Mouse (Mus musculus): ENCODE results near the gene Gm30302. TPM values are rescaled to one million over a fixed set of nuclear protein-coding genes. Genes with fewer than 3 reads are reported as not detected.

The Gm30302 gene
- total RNA-seq, 2 experiments from 2014 or later, result 0.10 to 0.49 TPM

DNA sequence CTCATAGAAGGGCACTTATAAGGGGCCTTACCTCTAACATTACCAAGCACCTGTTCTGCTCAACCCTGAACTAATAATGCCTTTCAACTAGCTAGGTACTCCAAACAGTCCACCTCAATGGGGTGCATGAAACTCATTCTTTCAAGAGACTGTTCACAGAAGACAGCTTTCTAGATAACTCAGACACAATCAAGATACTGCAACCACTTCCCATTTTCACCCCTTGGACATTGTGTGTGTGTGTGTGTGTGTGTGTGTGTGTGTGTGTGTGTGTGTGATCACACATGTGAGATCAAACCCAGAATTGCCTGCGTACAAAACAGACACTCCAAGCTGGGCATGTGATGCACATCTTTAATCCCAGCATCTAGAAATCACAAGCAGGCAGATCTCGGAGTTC lies 60.8 kb downstream of the Gm30302 start:
- no peak for DNase-seq

DNA sequence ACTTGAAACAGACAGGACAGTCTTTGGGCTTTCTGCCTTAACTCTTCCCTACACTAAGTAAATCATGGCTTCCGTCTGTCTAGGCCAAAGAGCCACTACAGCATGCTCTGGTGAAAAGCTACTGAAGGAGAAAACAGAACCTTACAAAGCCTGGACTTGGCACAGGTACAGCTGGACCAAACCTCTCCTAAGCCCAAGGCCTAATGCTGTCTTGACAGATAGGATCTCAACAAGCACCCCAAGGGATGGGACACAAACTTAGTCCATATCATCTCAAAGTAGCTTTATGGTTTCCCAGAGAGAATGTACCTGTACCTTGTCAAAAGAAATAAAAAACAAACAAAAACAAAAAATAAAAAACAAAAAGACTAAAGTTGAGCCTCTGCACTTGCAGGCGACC lies 62.4 kb downstream of the Gm30302 start:
- no peak for DNase-seq

Other genes starting within 250 kb of the Gm30302 start
- gene Omd, start 216.5 kb downstream of the Gm30302 start, total RNA-seq (2021), result 1 to 10 TPM; 1.1 to 1.3 TPM
- 10 to 100 TPM; 65.6 to 70.9 TPM for gene Ogn, start 191.0 kb downstream of the Gm30302 start, total RNA-seq (2021)
- 1 to 10 TPM; 2.4 to 2.8 TPM for gene Cenpp, start 146.2 kb downstream of the Gm30302 start, total RNA-seq (2021)
- gene Nol8, start 145.9 kb downstream of the Gm30302 start, total RNA-seq (2021), result 10 to 100 TPM; 20.7 to 21.4 TPM
- gene Iars, start 116.9 kb downstream of the Gm30302 start, total RNA-seq (2021), result 10 to 100 TPM; 61.4 to 65.1 TPM

Data from heart, adult 18-20 months (tissue).